Mouse (Mus musculus) hindbrain, embryonic 11.5 days (tissue): ENCODE measurements at regions not wholly inside any gene's neighbourhood (a gene's known extent, or its start where the extent isn't known, plus 50 kb on each side); places are given as distances from the start of the nearest gene placed in this dataset.
"Not testable (repeated sequence)": the region's sequence is repeated elsewhere in the genome, so short reads cannot be mapped to it uniquely, and the experiment has no call there.

Source experiments
- ATAC-seq: fragments of 200-750 bp; cut with Nextera tagmentation; 2 replicates; pipeline ENCODE4 v1.8.0; 2017; ENCODE audit warnings: mild to moderate bottlenecking, moderate TSS enrichment, moderate library complexity; ENCODE audit not compliant: low FRiP score
- DNase-seq: peaks from one replicate; pipeline ENCODE4 v3.0.0-alpha.2; 2015; ENCODE audit warnings: low spot score
- H3K27ac ChIP-seq: fragments of 300-500 bp; sonication (generic); 2 replicates; pipeline ENCODE4 v1.5.1; 2014; ENCODE audit warnings: mild to moderate bottlenecking, low read depth, low read length
- H3K27me3 ChIP-seq: fragments of 300-500 bp; sonication (generic); 2 replicates; pipeline ENCODE4 v1.6.1; 2014; ENCODE audit warnings: mild to moderate bottlenecking, low read length, moderate library complexity, mixed read lengths; ENCODE audit not compliant: control insufficient read depth, insufficient read depth
- H3K36me3 ChIP-seq: fragments of 300-500 bp; sonication (generic); 2 replicates; pipeline ENCODE4 v1.6.1; 2014; ENCODE audit warnings: mild to moderate bottlenecking, low read length, moderate library complexity, mixed read lengths; ENCODE audit not compliant: control insufficient read depth, insufficient read depth
- H3K4me1 ChIP-seq: fragments of 300-500 bp; sonication (generic); replicated peaks from 2 replicates; pipeline ENCODE4 v1.6.1; 2014; ENCODE audit warnings: low read length, mixed read lengths; ENCODE audit not compliant: control insufficient read depth, insufficient read depth
- H3K4me2 ChIP-seq: fragments of 300-500 bp; sonication (generic); replicated peaks from 2 replicates; pipeline ENCODE4 v1.6.1; 2014; ENCODE audit warnings: mild to moderate bottlenecking, low read depth, low read length
- H3K4me3 ChIP-seq: fragments of 300-500 bp; sonication (generic); 2 replicates; pipeline ENCODE4 v1.5.1; 2014; ENCODE audit warnings: low read depth, low read length
- H3K9ac ChIP-seq: fragments of 300-500 bp; sonication (generic); 2 replicates; pipeline ENCODE4 v1.6.1; 2014; ENCODE audit warnings: low read depth, low read length
- H3K9me3 ChIP-seq: fragments of 300-500 bp; sonication (generic); 2 replicates; pipeline ENCODE4 v1.6.1; 2016; ENCODE audit warnings: low read length; ENCODE audit not compliant: control insufficient read depth
- WGBS: fragments of 180-500 bp; shearing (Covaris S2); extraction: QIAGEN DNeasy Blood & Tissue Kit; methylation state at CpG from one replicate; pipeline ENCODE4 v1.1.7; 2014; 5-methylcytosine and 5-hydroxymethylcytosine counted together

- 93% methylated on average over 3 of the region's 3 CpGs for WGBS
- no peaks in the 10 kb centered on the region for H3K4me1 ChIP-seq
- H3K4me2 ChIP-seq, result no peak overlapping the region
- no peak for ATAC-seq
- no peak for DNase-seq
- H3K9me3 ChIP-seq, result no peaks in the 10 kb centered on the region
- H3K4me3 ChIP-seq, result no peak overlapping the region
- H3K36me3 ChIP-seq, result no peaks in the 10 kb centered on the region
- no peak overlapping the region for H3K9ac ChIP-seq
- H3K27me3 ChIP-seq, result no peaks in the 10 kb centered on the region
- no peak overlapping the region for H3K27ac ChIP-seq
These were observed 332.4 kb upstream of the Kynu start for GRCm38 (mm10) chr2:43222721-43223120.

- not testable (repeated sequence) for H3K4me1 ChIP-seq, H3K36me3 ChIP-seq, H3K4me2 ChIP-seq, H3K27me3 ChIP-seq, H3K27ac ChIP-seq, H3K9me3 ChIP-seq, ATAC-seq, DNase-seq, H3K4me3 ChIP-seq, H3K9ac ChIP-seq
- WGBS, result 60% methylated on average over 1 of the region's 1 CpGs
These were observed 330.4 kb upstream of the Kynu start for GRCm38 (mm10) chr2:43224728-43225127.

- no peak for ATAC-seq
- WGBS, result 86% methylated on average over 3 of the region's 3 CpGs
- no peaks in the 10 kb centered on the region for H3K9me3 ChIP-seq
These were observed 308.3 kb upstream of the Kynu start for GRCm38 (mm10) chr2:43246786-43247185.

GRCm38 (mm10) chr2:43248671-43249070 is 306.5 kb upstream of the Kynu start:
- ATAC-seq (no peak), DNase-seq (no peak)
- Histone ChIP-seq H3K9me3 (no peaks in the 10 kb centered on the region), H3K4me3 (no peak overlapping the region), H3K27ac (no peak overlapping the region), H3K4me2 (no peak overlapping the region), H3K9ac (no peak overlapping the region), H3K36me3 (no peaks in the 10 kb centered on the region), H3K27me3 (no peaks in the 10 kb centered on the region), H3K4me1 (no peaks in the 10 kb centered on the region)
- WGBS, result 74% methylated on average over 2 of the region's 2 CpGs

More at GRCm38 (mm10) chr2:43246786-43247185, 308.3 kb upstream of the Kynu start:
- no peak for DNase-seq
- no peak overlapping the region for H3K4me3 ChIP-seq
- no peak overlapping the region for H3K27ac ChIP-seq
- H3K27me3 ChIP-seq, result no peaks in the 10 kb centered on the region
- no peaks in the 10 kb centered on the region for H3K4me1 ChIP-seq
- no peak overlapping the region for H3K4me2 ChIP-seq
- no peaks in the 10 kb centered on the region for H3K36me3 ChIP-seq
- H3K9ac ChIP-seq, result no peak overlapping the region

GRCm38 (mm10) chr2:43254709-43255108 is 300.4 kb upstream of the Kynu start:
- no peaks in the 10 kb centered on the region for H3K4me1 ChIP-seq
- ATAC-seq (no peak), DNase-seq (no peak)
- H3K36me3 ChIP-seq, result no peaks in the 10 kb centered on the region
- no peak overlapping the region for H3K9ac ChIP-seq
- H3K4me2 ChIP-seq, result no peak overlapping the region
- H3K27me3 ChIP-seq, result no peaks in the 10 kb centered on the region
- WGBS, result 87% methylated on average over 3 of the region's 3 CpGs
- H3K27ac ChIP-seq, result no peak overlapping the region
- no peak overlapping the region for H3K4me3 ChIP-seq
- no peaks in the 10 kb centered on the region for H3K9me3 ChIP-seq

GRCm38 (mm10) chr2:43270802-43271201 is 284.3 kb upstream of the Kynu start:
- H3K27ac ChIP-seq, result no peak overlapping the region
- WGBS, result 88% methylated on average over 1 of the region's 1 CpGs
- H3K9ac ChIP-seq, result no peak overlapping the region
- H3K9me3 ChIP-seq, result no peaks in the 10 kb centered on the region
- no peak overlapping the region for H3K4me2 ChIP-seq
- ATAC-seq (no peak), DNase-seq (no peak)
- H3K4me3 ChIP-seq, result no peak overlapping the region
- no peaks in the 10 kb centered on the region for H3K36me3 ChIP-seq
- H3K4me1 ChIP-seq, result no peaks in the 10 kb centered on the region
- no peaks in the 10 kb centered on the region for H3K27me3 ChIP-seq

- no peak for DNase-seq
- Histone ChIP-seq H3K9ac (no peak overlapping the region), H3K27me3 (no peaks in the 10 kb centered on the region), H3K4me2 (no peak overlapping the region), H3K36me3 (no peaks in the 10 kb centered on the region), H3K27ac (no peak overlapping the region), H3K9me3 (no peaks in the 10 kb centered on the region), H3K4me1 (no peaks in the 10 kb centered on the region), H3K4me3 (no peak overlapping the region)
- WGBS, result 85% methylated on average over 9 of the region's 9 CpGs
- no peak for ATAC-seq
These were observed 283.0 kb upstream of the Kynu start for GRCm38 (mm10) chr2:43272080-43272479.

- no peaks in the 10 kb centered on the region for H3K9me3 ChIP-seq
- no peaks in the 10 kb centered on the region for H3K4me1 ChIP-seq
- no peak overlapping the region for H3K9ac ChIP-seq
- WGBS, result 89% methylated on average over 2 of the region's 2 CpGs
- no peak overlapping the region for H3K4me3 ChIP-seq
- DNase-seq, result no peak
- H3K27ac ChIP-seq, result no peak overlapping the region
- no peaks in the 10 kb centered on the region for H3K36me3 ChIP-seq
- H3K4me2 ChIP-seq, result no peak overlapping the region
- H3K27me3 ChIP-seq, result no peaks in the 10 kb centered on the region
- ATAC-seq, result no peak
These were observed 281.1 kb upstream of the Kynu start for GRCm38 (mm10) chr2:43274012-43274411.

- Histone ChIP-seq H3K27me3 (no peaks in the 10 kb centered on the region), H3K9me3 (no peaks in the 10 kb centered on the region), H3K4me1 (no peaks in the 10 kb centered on the region), H3K4me3 (no peak overlapping the region), H3K4me2 (no peak overlapping the region), H3K9ac (no peak overlapping the region), H3K36me3 (no peaks in the 10 kb centered on the region), H3K27ac (no peak overlapping the region)
- DNase-seq, result no peak
- 90% methylated on average over 2 of the region's 2 CpGs for WGBS
- ATAC-seq, result no peak
These were observed 259.3 kb upstream of the Kynu start for GRCm38 (mm10) chr2:43295801-43296200.
